Mouse (Mus musculus) lung, adult 2 months (tissue): ENCODE measurements around the gene Nek8.

Source experiments
- CTCF ChIP-seq: fragments of 200-500 bp; IDR thresholded peaks from 2 replicates; pipeline ENCODE4 v1.5.1; 2011; ENCODE audit warnings: mild to moderate bottlenecking, low read length, control low read depth; ENCODE audit not compliant: insufficient read depth
- POLR2A ChIP-seq: fragments of 200-500 bp; IDR thresholded peaks from 2 replicates; pipeline ENCODE4 v1.6.1; 2011; ENCODE audit warnings: low read depth, mild to moderate bottlenecking, control low read depth, low read length, borderline replicate concordance; ENCODE audit errors: extremely low read depth

DNA sequence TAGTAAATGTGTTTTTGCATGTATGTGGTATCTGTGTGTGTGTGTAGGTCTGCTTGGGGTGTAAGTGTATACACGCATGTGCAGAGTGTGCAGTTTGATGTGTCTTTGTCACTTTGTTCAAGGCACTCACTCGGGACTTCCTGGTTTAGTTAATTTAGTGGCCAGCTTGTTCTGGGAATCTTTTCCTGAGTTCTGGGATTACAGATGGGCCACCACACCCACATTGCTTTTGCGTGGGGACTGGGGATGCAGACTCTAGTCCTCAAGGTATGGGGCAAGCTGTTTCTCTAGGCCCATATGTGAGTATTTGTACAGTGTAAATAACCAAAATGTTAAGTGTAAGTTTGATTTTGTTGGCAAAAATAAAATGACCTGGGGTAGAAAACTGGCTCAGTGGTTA is 42.1 kb downstream of the Nek8 start:
- TF ChIP-seq CTCF, result no peak
- no peak for TF ChIP-seq POLR2A
